Mouse (Mus musculus) spleen, adult 12 weeks (tissue): Measurements from ENCODE around the gene Mgat3.

Experiments
- DNase-seq: peaks from one replicate; pipeline ENCODE4 v3.0.0; 2022; ENCODE audit warnings: low spot score

Mgat3 gene

GRCm38 (mm10) chr15:80149517-80149916, 24.0 kb upstream of the Mgat3 start:
- DNase-seq: no peak

GRCm38 (mm10) chr15:80152663-80153062, 20.9 kb upstream of the Mgat3 start:
- no peak for DNase-seq

- DNase-seq: no peak
These were observed 19.8 kb upstream of the Mgat3 start for GRCm38 (mm10) chr15:80153757-80154156.

- no peak for DNase-seq
These were observed 17.8 kb upstream of the Mgat3 start for GRCm38 (mm10) chr15:80155707-80156106.

GRCm38 (mm10) chr15:80157197-80157943, 16.2 kb upstream of the Mgat3 start:
- no peak for DNase-seq

GRCm38 (mm10) chr15:80158001-80158706, 15.4 kb upstream of the Mgat3 start:
- DNase-seq: no peak

- DNase-seq: no peak
These were observed 14.8 kb upstream of the Mgat3 start for GRCm38 (mm10) chr15:80158707-80159090.

- DNase-seq: no peak
These were observed 14.1 kb upstream of the Mgat3 start for GRCm38 (mm10) chr15:80159286-80159901.

GRCm38 (mm10) chr15:80160223-80160622, 13.3 kb upstream of the Mgat3 start:
- DNase-seq: no peak

- DNase-seq: no peak
These were observed 12.8 kb upstream of the Mgat3 start for GRCm38 (mm10) chr15:80160726-80161125.

GRCm38 (mm10) chr15:80161199-80161598, 12.3 kb upstream of the Mgat3 start:
- DNase-seq: no peak

GRCm38 (mm10) chr15:80162401-80162964, 11.0 kb upstream of the Mgat3 start:
- no peak for DNase-seq

GRCm38 (mm10) chr15:80163274-80163673, 10.2 kb upstream of the Mgat3 start:
- no peak for DNase-seq

- DNase-seq: no peak
These were observed 9.8 kb upstream of the Mgat3 start for GRCm38 (mm10) chr15:80163716-80164115.

- DNase-seq: no peak
These were observed 8.1 kb upstream of the Mgat3 start for GRCm38 (mm10) chr15:80165396-80165795.

- no peak for DNase-seq
These were observed 4.0 kb upstream of the Mgat3 start for GRCm38 (mm10) chr15:80169484-80169883.

GRCm38 (mm10) chr15:80170357-80170756, 3.2 kb upstream of the Mgat3 start:
- DNase-seq: no peak

GRCm38 (mm10) chr15:80171286-80171685, 2.2 kb upstream of the Mgat3 start:
- no peak for DNase-seq

- DNase-seq: no peak
These were observed 1.7 kb upstream of the Mgat3 start for GRCm38 (mm10) chr15:80171791-80172190.

- DNase-seq: no peak
These were observed 468 bp downstream of the Mgat3 start for GRCm38 (mm10) chr15:80173781-80174597.

- no peak for DNase-seq
These were observed 1.0 kb downstream of the Mgat3 start for GRCm38 (mm10) chr15:80174598-80174875.

GRCm38 (mm10) chr15:80175316-80175715, 1.8 kb downstream of the Mgat3 start:
- no peak for DNase-seq
